10 mouse cellular contexts compared by ENCODE assay signal in the genomic region with DNA sequence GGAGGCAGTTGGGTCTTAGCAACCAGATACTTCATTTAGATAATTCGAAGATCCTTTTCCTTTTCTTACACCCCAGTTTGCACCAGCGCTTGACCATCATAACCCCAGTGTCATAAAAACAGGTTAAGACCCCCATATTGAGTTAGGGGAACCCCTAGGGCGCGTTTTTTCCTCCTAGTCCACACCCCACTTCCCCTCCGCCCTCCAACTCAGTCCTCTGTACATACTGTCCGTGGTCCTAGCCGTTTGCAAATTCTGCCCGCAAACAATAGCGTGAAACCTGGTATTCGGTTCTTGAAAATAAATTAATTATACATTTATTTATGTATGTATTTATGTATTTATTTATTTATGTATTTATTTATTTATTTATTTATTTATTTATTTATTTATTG. TPM values are rescaled to one million over a fixed set of nuclear protein-coding genes. Genes with fewer than 3 reads are reported as not detected.
DNase-seq lines count a peak whose midpoint lies in the region; ATAC-seq lines count a peak whose summit lies in the region.
"Had no signal": no experiment of that assay in that cellular context is flagged by ENCODE, and none has a peak within 500 bp of the region (broad histone marks: within the 10 kb centered on the region; RNA-seq: fewer than 3 reads in every experiment).

No protein-coding gene starts in this region.

- peaks cover 15% of the 10 kb centered on the region for H3K27me3 ChIP-seq in kidney, embryonic 14.5 days (ENCODE audit: control insufficient read depth, insufficient read depth, low read length)
- peaks cover 8% of the 10 kb centered on the region for H3K27me3 ChIP-seq in embryonic facial prominence, embryonic 11.5 days (ENCODE audit: control insufficient read depth, insufficient read depth, low read length)
- H3K27me3 ChIP-seq in hindbrain, embryonic 15.5 days: no peaks in the 10 kb centered on the region
- 0 out of 2 replicates have a peak, but pooled peaks cover 3% of the 10 kb centered on the region for H3K27me3 ChIP-seq in midbrain, embryonic 15.5 days (replicated peaks)

- no peaks in the 10 kb centered on the region for H3K36me3 ChIP-seq in kidney, embryonic 14.5 days (ENCODE audit: control insufficient read depth, insufficient read depth, low read length)
- no peaks in the 10 kb centered on the region for H3K36me3 ChIP-seq in embryonic facial prominence, embryonic 11.5 days (replicated peaks; ENCODE audit: control insufficient read depth, insufficient read depth, low read depth, low read length)
- no peaks in the 10 kb centered on the region for H3K36me3 ChIP-seq in hindbrain, embryonic 15.5 days
- H3K36me3 ChIP-seq in midbrain, embryonic 15.5 days (replicated peaks): no peaks in the 10 kb centered on the region
- H3K36me3 ChIP-seq: G1E had no signal

- H3K27ac ChIP-seq in kidney, embryonic 14.5 days (ENCODE audit: low read depth, low read length): no peak overlapping the region
- H3K27ac ChIP-seq in embryonic facial prominence, embryonic 11.5 days (replicated peaks; ENCODE audit: low read depth, low read length): no peak overlapping the region
- peak overlapping the region; percentile 81 for H3K27ac ChIP-seq in hindbrain, embryonic 15.5 days (replicated peaks)
- peak overlapping the region; percentile 83 for H3K27ac ChIP-seq in midbrain, embryonic 15.5 days

- peak overlapping the region; percentile 61; the same call in 1 of the 2 replicates for H3K9ac ChIP-seq in kidney, embryonic 14.5 days (ENCODE audit: low read depth, low read length)
- peak overlapping the region; percentile 57 for H3K9ac ChIP-seq in embryonic facial prominence, embryonic 11.5 days (replicated peaks; ENCODE audit: low read length)
- H3K9ac ChIP-seq in hindbrain, embryonic 15.5 days: peak overlapping the region; percentile 71
- peak overlapping the region; percentile 71 for H3K9ac ChIP-seq in midbrain, embryonic 15.5 days

- no peaks in the 10 kb centered on the region for H3K4me1 ChIP-seq in kidney, embryonic 14.5 days (ENCODE audit: control insufficient read depth, insufficient read depth, low read length)
- no peaks in the 10 kb centered on the region for H3K4me1 ChIP-seq in embryonic facial prominence, embryonic 11.5 days (ENCODE audit: control insufficient read depth, insufficient read depth, low read length)
- H3K4me1 ChIP-seq in hindbrain, embryonic 15.5 days (replicated peaks): peaks cover 26% of the 10 kb centered on the region
- peaks cover 16% of the 10 kb centered on the region for H3K4me1 ChIP-seq in midbrain, embryonic 15.5 days

- H3K9me3 ChIP-seq in kidney, embryonic 14.5 days (ENCODE audit: control insufficient read depth, low read length): no peaks in the 10 kb centered on the region
- no peaks in the 10 kb centered on the region for H3K9me3 ChIP-seq in embryonic facial prominence, embryonic 11.5 days (replicated peaks; ENCODE audit: control insufficient read depth, low read length)
- H3K9me3 ChIP-seq in hindbrain, embryonic 15.5 days: no peaks in the 10 kb centered on the region
- no peaks in the 10 kb centered on the region for H3K9me3 ChIP-seq in midbrain, embryonic 15.5 days

- peak overlapping the region; percentile 55 for H3K4me3 ChIP-seq in kidney, embryonic 14.5 days (ENCODE audit: low read length)
- peak overlapping the region; percentile 55 for H3K4me3 ChIP-seq in embryonic facial prominence, embryonic 11.5 days (ENCODE audit: low read depth, low read length)
- peak overlapping the region; percentile 72 for H3K4me3 ChIP-seq in hindbrain, embryonic 15.5 days
- H3K4me3 ChIP-seq in midbrain, embryonic 15.5 days: peak overlapping the region; percentile 76

- ATAC-seq in kidney, embryonic 14.5 days (ENCODE audit: low FRiP score, low TSS enrichment): peak; percentile 14; the same call in 1 of the 2 replicates
- ATAC-seq in embryonic facial prominence, embryonic 11.5 days (replicated peaks; ENCODE audit: insufficient number of reproducible peaks, low FRiP score, low TSS enrichment, low read depth): peak; percentile 45; the same call in 1 of the 2 replicates
- peak; percentile 45; the same call in 1 of the 2 replicates for ATAC-seq in hindbrain, embryonic 15.5 days (ENCODE audit: low FRiP score, low read depth)
- ATAC-seq in midbrain, embryonic 15.5 days (replicated peaks): peak; percentile 60
- no peak for ATAC-seq in monocyte, adult 5-6 weeks (replicated peaks; ENCODE audit: insufficient number of reproducible peaks, low FRiP score, low TSS enrichment, poor library complexity, severe bottlenecking)

- no peak for DNase-seq in kidney, adult 8-10 months
- peak; percentile 4 for DNase-seq in embryonic facial prominence, embryonic 11.5 days (ENCODE audit: low spot score)
- no peak for DNase-seq in natural killer cell, adult 2 months (ENCODE audit: low spot score in 2 of 2)
- no peak for DNase-seq in adrenal gland, adult 2 months

- peak overlapping the region; percentile 95 for H3K4me2 ChIP-seq in kidney, embryonic 14.5 days (replicated peaks; ENCODE audit: low read depth, low read length)
- H3K4me2 ChIP-seq in embryonic facial prominence, embryonic 11.5 days (ENCODE audit: low read depth, low read length): peak overlapping the region; percentile 94
- peak overlapping the region; percentile 85 for H3K4me2 ChIP-seq in hindbrain, embryonic 15.5 days
- peak overlapping the region; percentile 79 for H3K4me2 ChIP-seq in midbrain, embryonic 15.5 days

- 41% methylated on average over 10 of the region's 10 CpGs for WGBS in kidney, embryonic 14.5 days
- 30% methylated on average over 10 of the region's 10 CpGs for WGBS in embryonic facial prominence, embryonic 11.5 days
- WGBS in hindbrain, embryonic 15.5 days: 35% methylated on average over 10 of the region's 10 CpGs
- WGBS in midbrain, embryonic 15.5 days: 33% methylated on average over 10 of the region's 10 CpGs

RNA-seq across cellular contexts. Expression of a gene that starts 0.5 kb away (rescaled TPM):
- 1.4 and 2.3 TPM in 2 replicates for polyA plus RNA-seq in kidney, embryonic 14.5 days (2014; fragmentation: Nextera tagmentation; extraction: Ambion mirVana)
- 2.2 and 2.7 TPM in 2 replicates for polyA plus RNA-seq in embryonic facial prominence, embryonic 11.5 days (2014; fragmentation: Nextera tagmentation; extraction: Ambion mirVana)
- polyA plus RNA-seq in hindbrain, embryonic 15.5 days (2015; fragmentation: Nextera tagmentation; extraction: Ambion mirVana): 25.6 and 28.9 TPM in 2 replicates
- polyA plus RNA-seq in midbrain, embryonic 15.5 days (2015; fragmentation: Nextera tagmentation; extraction: Ambion mirVana): 25.5 and 27.6 TPM in 2 replicates
- 0.10 TPM in 1 of 3 replicates, not detected in the others for total RNA-seq in monocyte, adult 5-6 weeks (2017)
- under 1 TPM; 0.09 to 0.21 TPM for total RNA-seq in adrenal gland, adult 2 months (2021)
- polyA plus RNA-seq in adrenal gland, adult 2 months (2012; rRNA removed): 0.11 and 0.28 TPM in 2 replicates
- total RNA-seq: G1E; hematopoietic stem cell, adult 5-6 weeks had no signal
- polyA plus RNA-seq: G1E had no signal

RNA-seq across cellular contexts. Expression of a gene that starts 43.9 kb away (rescaled TPM):
- polyA plus RNA-seq in kidney, embryonic 14.5 days (2014; fragmentation: Nextera tagmentation; extraction: Ambion mirVana): 14.2 and 30.2 TPM in 2 replicates
- 25.7 and 30.9 TPM in 2 replicates for polyA plus RNA-seq in embryonic facial prominence, embryonic 11.5 days (2014; fragmentation: Nextera tagmentation; extraction: Ambion mirVana)
- 29.3 and 31.8 TPM in 2 replicates for polyA plus RNA-seq in hindbrain, embryonic 15.5 days (2015; fragmentation: Nextera tagmentation; extraction: Ambion mirVana)
- 34.5 and 38.2 TPM in 2 replicates for polyA plus RNA-seq in midbrain, embryonic 15.5 days (2015; fragmentation: Nextera tagmentation; extraction: Ambion mirVana)
- total RNA-seq in monocyte, adult 5-6 weeks (2017): 34.3 to 61.1 TPM (median 35.8 TPM) in 3 replicates
- 10 to 100 TPM; 41.8 to 43.6 TPM for total RNA-seq in adrenal gland, adult 2 months (2021)
- 10.2 and 11.8 TPM in 2 replicates for polyA plus RNA-seq in adrenal gland, adult 2 months (2012; rRNA removed)

RNA-seq across cellular contexts. Expression of a gene that starts 46.4 kb away (rescaled TPM):
- 2.8 and 5.2 TPM in 2 replicates for polyA plus RNA-seq in kidney, embryonic 14.5 days (2014; fragmentation: Nextera tagmentation; extraction: Ambion mirVana)
- polyA plus RNA-seq in embryonic facial prominence, embryonic 11.5 days (2014; fragmentation: Nextera tagmentation; extraction: Ambion mirVana): 3.0 and 3.1 TPM in 2 replicates
- 10.2 and 11.1 TPM in 2 replicates for polyA plus RNA-seq in hindbrain, embryonic 15.5 days (2015; fragmentation: Nextera tagmentation; extraction: Ambion mirVana)
- 9.9 and 13.3 TPM in 2 replicates for polyA plus RNA-seq in midbrain, embryonic 15.5 days (2015; fragmentation: Nextera tagmentation; extraction: Ambion mirVana)
- total RNA-seq in monocyte, adult 5-6 weeks (2017): 0.29 to 8.2 TPM (median 5.1 TPM) in 3 replicates
- 1 to 10 TPM; 8.2 to 9.5 TPM for total RNA-seq in adrenal gland, adult 2 months (2021)
- polyA plus RNA-seq in adrenal gland, adult 2 months (2012; rRNA removed): 24.8 and 32.4 TPM in 2 replicates

Comparison
In these comparisons a context has a peak if more than half of its experiments do, and no peak if none do; other contexts are left out.
1. H3K27ac ChIP-seq: peak in hindbrain, embryonic 15.5 days (single experiment) and midbrain, embryonic 15.5 days (single experiment); none in kidney, embryonic 14.5 days (single experiment) and embryonic facial prominence, embryonic 11.5 days (single experiment).
2. Peak in every context shown above with its lines, with median percentiles within 50 percentile points of each other: H3K4me2 ChIP-seq, H3K4me3 ChIP-seq and H3K9ac ChIP-seq.